Mouse (Mus musculus): Measurements from ENCODE around the gene Spata48. TPM values are rescaled to one million over a fixed set of nuclear protein-coding genes. Genes with fewer than 3 reads are reported as not detected.

Gene Spata48
- total RNA-seq, 2 experiments from 2014 or later: 1.8 to 2.2 TPM

GRCm38 (mm10) chr11:11536295-11536694 lies 74.4 kb downstream of the Spata48 start:
- DNase-seq: no peak

- no peak for DNase-seq
These were observed 84.1 kb downstream of the Spata48 start for GRCm38 (mm10) chr11:11545948-11546347.

- DNase-seq: no peak
These were observed 85.1 kb downstream of the Spata48 start for GRCm38 (mm10) chr11:11546903-11547511.

- no peak for DNase-seq
These were observed 85.8 kb downstream of the Spata48 start for GRCm38 (mm10) chr11:11547597-11548240.

DNA sequence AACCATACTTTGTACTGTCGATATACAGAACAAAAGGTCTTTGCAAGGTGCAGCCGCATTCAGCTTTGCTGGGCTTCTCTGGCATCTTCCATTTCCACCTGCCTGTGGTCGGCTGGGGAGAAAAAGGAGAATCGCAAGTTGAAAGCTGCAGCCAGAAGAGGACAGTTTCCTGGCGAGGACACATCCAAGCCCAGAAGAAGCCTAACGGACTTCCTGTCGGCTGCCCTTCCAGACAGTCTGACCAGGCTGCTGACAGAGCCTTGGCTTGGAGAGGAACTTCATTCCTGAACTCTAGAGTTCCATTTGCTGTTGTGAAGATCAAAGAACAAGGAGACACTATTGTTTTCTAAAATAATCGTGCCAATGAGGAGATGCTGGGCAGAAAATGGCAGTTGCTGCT lies 93.7 kb downstream of the Spata48 start:
- no peak for DNase-seq

DNA sequence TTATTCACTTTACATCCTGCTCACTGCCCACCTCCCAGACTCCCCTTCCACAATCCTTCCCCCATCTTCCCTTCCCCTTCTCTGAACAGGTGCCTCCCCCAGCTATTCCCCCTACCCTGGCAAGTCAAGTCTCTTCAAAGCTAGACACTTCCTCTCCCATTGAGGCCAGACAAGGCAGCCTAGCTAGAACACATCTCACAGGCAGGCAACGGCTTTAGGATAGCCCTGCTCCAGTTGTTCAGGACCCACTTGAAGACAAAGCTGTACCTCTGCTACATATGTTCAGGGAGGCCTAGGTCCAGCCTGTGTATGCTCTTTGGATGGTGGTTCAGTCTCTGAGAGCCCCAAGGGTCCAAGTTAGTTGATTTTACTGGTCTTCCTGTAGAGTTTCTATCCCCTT lies 94.3 kb downstream of the Spata48 start:
- DNase-seq: no peak

DNA sequence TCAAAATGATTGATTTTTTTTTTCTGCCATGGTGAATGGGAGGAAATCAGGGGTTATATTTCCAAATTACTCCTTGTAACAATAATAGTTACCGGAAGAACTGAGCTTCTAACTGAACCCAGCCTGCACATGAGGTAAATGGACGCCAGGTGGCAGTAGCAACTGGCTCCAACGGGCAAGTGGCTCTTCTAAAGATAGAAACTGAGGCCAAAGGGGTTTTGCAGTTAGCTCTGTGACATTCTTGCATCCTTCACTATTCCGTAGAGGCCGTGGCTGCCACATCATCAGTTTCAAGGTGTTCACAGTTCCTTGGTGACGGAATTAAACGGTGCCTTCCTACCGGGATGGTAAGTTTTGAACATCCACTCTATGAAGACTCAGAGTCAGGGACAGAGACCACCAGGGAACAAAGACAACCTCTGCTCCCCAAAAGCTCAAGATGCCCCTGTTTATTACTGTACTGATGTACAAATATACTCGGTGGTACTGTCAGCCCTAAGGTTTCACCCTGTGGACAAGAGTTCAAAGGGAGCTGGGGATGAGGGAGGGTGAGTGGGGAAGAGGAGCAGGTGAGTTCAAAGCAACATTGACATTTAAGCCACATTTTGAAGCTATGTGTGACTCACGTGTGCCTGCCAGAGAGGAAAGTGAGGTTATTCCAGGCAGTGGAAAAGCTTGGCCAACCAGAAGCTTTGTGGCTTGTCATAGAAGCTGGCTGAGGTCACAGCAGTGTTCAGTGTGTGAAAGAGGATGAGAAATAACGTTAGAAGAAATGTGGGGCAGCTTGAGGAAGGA lies 95.5 kb downstream of the Spata48 start:
- DNase-seq: peak; percentile 72

GRCm38 (mm10) chr11:11558662-11559061 lies 96.8 kb downstream of the Spata48 start:
- no peak for DNase-seq

GRCm38 (mm10) chr11:11559099-11559686 lies 97.3 kb downstream of the Spata48 start:
- DNase-seq: no peak

DNA sequence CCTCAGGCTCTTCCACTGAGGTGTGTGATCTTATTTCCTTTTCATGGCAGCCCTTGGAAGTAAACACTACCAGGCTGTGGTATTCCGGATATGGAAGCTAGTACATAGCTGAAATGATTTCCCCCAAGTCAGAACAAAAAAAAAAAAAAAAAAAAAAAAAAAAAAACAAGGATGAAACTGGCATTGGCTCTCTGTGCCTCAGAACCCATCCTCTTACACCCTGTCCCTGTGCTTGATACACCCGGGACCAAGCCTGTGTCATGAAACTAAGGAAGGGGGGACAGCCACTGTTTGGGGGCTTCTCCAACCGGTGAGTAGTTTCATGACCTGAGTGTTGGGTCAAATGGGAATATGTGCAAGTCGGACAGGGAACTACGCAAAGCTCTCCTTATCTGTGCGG lies 99.2 kb downstream of the Spata48 start:
- DNase-seq: no peak

DNA sequence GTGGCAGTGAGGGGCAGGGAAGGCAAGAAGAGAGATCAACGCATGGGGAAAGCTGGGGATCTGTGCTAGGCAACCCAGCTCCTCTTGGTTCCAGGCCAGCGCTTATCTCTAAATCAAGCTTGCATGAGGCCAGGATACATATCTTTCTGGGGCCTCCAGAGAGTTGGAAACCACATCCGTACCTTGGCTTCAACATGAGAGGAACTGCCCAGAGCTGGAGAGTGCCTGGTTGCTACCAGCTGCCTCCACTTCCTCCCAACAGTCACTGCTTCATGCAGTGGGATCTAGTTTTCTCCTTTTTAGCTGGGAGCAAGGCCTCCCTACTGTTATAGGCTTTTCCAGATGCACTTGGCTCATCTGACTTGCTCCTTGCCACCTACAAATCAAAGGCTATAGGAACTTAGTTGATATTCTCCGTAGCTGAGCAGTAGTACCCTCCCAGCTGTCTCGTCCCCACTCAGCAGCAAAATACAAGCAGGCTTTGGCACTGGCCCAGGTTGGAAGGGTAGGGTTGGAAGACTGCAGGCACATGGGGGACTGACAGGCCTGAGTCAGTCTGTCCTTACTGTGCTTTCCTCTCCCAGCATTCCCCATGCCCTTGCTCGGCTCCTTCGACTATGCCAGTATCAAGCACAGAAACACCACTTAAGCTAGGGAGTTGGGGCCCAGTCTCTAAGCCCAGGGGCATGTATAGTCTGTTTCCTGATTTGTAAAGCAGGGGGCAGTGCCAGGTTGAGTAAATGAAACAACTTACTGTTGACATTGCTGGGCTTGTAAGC lies 102.6 kb downstream of the Spata48 start:
- peak; percentile 7 for DNase-seq

Other genes with a start within 250 kb of the Spata48 start
- under 1 TPM; 0.57 to 0.73 TPM for gene Zpbp, start 314 bp downstream of the Spata48 start, total RNA-seq (2021)
- gene 4930512M02Rik, start 165.7 kb downstream of the Spata48 start, total RNA-seq (2021): not detected
- 1 to 10 TPM; 9.3 to 9.9 TPM for gene Ikzf1, start 222.9 kb downstream of the Spata48 start, total RNA-seq (2021)

All from adrenal gland, postnatal 10 days (tissue).